Mouse (Mus musculus) small intestine, adult 2 months (tissue): ENCODE measurements at regions not wholly inside any gene's neighbourhood (a gene's known extent, or its start where the extent isn't known, plus 50 kb on each side); places are given as distances from the start of the nearest gene placed in this dataset.

Experiments
- CTCF ChIP-seq: fragments of 200-500 bp; IDR thresholded peaks from 2 replicates; pipeline ENCODE4 v1.5.1; 2012; ENCODE audit warnings: low read depth, mild to moderate bottlenecking, control low read depth, inconsistent platforms, low read length, moderate library complexity, mixed read lengths; ENCODE audit not compliant: insufficient replicate concordance, insufficient read length; ENCODE audit errors: extremely low read depth
- POLR2A ChIP-seq: fragments of 200-500 bp; IDR thresholded peaks from 2 replicates; pipeline ENCODE4 v1.6.1; 2012; ENCODE audit warnings: low read depth, mild to moderate bottlenecking, control low read depth, inconsistent platforms, low read length, moderate library complexity

GRCm38 (mm10) chr5:119183545-119184047, 486.9 kb upstream of the Tbx3 start:
- TF ChIP-seq POLR2A (no peak), CTCF (no peak)
